Mouse (Mus musculus) bone marrow macrophage, adult 2 months (primary cell): Measurements from ENCODE around the gene Porcn.

ENCODE experiments used
- CTCF ChIP-seq: IDR thresholded peaks from 2 replicates; pipeline ENCODE4 v1.5.1; 2012; ENCODE audit warnings: low read depth, mild to moderate bottlenecking, low read length, moderate library complexity
- POLR2A ChIP-seq: IDR thresholded peaks from 2 replicates; pipeline ENCODE4 v1.6.1; 2012; ENCODE audit warnings: mild to moderate bottlenecking, low read depth, low read length, borderline replicate concordance

DNA sequence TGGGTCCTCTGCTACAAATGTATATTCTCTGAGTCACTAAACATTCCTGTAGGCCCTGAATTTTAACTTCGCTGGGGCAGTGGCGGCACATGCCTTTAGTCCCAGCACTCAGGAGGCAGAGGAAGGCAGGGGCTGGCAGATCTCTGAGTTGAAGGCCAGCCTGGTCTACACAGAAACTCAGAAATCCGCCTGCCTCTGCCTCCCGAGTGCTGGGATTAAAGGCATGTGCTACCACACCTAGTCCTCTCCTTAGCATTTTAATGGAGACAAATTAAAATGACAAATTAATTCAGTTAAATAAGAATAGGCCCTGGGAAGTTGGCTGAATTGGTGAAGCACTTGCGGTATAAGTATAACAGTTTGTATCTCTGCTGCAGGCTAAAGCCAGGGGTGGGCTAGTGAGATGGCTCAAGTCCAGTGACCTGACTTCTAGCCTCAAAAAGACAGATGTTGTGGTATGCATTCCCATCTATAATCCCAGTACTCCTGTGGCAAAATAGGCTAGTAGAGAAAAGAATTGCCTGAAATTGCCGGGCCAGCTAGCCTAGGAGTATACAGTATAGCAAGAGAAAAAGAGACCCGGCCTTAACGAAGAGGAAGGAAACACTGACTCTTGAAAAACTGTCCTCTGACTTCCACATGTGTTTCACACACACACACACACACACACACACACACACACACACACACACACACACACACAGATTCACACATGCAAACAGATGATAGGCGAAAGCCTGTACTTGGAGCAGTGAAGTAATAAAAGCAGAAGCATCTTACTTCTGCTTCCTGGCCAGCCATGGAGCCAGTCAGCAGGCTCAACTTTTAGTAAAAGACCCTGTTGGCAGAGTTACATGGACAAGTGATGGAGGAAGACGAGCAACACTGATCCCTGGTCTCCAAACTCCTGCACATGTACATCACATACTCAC, 38.3 kb downstream of the Porcn start:
- TF ChIP-seq CTCF (no peak), POLR2A (no peak)
